Mouse (Mus musculus) small intestine, adult 2 months (tissue): ENCODE measurements around the gene Tmub2.

ENCODE experiments used
- CTCF ChIP-seq: fragments of 200-500 bp; IDR thresholded peaks from 2 replicates; pipeline ENCODE4 v1.5.1; 2012; ENCODE audit warnings: low read depth, mild to moderate bottlenecking, control low read depth, inconsistent platforms, low read length, moderate library complexity, mixed read lengths; ENCODE audit not compliant: insufficient replicate concordance, insufficient read length; ENCODE audit errors: extremely low read depth
- POLR2A ChIP-seq: fragments of 200-500 bp; IDR thresholded peaks from 2 replicates; pipeline ENCODE4 v1.6.1; 2012; ENCODE audit warnings: low read depth, mild to moderate bottlenecking, control low read depth, inconsistent platforms, low read length, moderate library complexity

DNA sequence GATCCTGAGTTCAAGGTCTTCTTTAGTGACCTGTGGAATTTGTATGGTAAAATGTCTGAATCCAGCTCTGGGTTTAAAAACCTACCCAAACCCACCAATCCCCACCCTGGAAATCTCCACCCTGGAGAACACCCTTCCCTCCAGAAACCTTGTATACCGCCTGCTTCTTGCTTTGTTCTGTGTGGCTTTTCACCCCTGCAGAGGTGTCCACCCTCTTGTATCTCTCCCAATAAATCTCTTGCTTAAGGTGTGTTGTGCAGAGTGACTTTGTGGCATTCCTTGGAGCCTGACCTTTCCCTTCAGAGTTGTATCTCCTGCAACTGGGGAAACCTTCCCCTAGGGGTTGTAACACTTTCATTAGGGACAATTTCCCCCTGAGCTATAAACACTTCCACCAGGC lies 53.2 kb downstream of the Tmub2 start:
- TF ChIP-seq POLR2A (no peak), CTCF (no peak)
